Mouse (Mus musculus) spleen, adult 2 months (tissue): ENCODE results near the gene Slc38a9. TPM values are rescaled to one million over a fixed set of nuclear protein-coding genes. Genes with fewer than 3 reads are reported as not detected.

Source experiments
- DNase-seq, 2 experiments: peaks; one replicate each; pipeline versions ENCODE4 v3.0.0 to v3.0.0-alpha.2; 2012 to 2021; ENCODE audit warnings: low spot score in 2 of 2, low read depth in 1 of 2
- H3K27ac ChIP-seq: fragments of 200-500 bp; 2 replicates; pipeline ENCODE4 v1.5.1; 2012; ENCODE audit warnings: low read length, inconsistent platforms; ENCODE audit not compliant: insufficient read depth
- H3K27me3 ChIP-seq: fragments of 200-500 bp; 2 replicates; pipeline ENCODE4 v1.6.1; 2012; ENCODE audit warnings: mild to moderate bottlenecking, moderate library complexity, low read length, inconsistent platforms; ENCODE audit not compliant: control insufficient read depth, insufficient read depth
- H3K36me3 ChIP-seq: fragments of 200-500 bp; 2 replicates; pipeline ENCODE4 v1.6.1; 2012; ENCODE audit warnings: mild to moderate bottlenecking, low read length, inconsistent platforms; ENCODE audit not compliant: control insufficient read depth, insufficient read depth
- H3K4me1 ChIP-seq: fragments of 200-500 bp; 2 replicates; pipeline ENCODE4 v1.6.1; 2011; ENCODE audit warnings: inconsistent platforms; ENCODE audit not compliant: control insufficient read depth, insufficient read depth, insufficient read length
- H3K4me3 ChIP-seq: fragments of 200-500 bp; 2 replicates; pipeline ENCODE4 v1.5.1; 2011; ENCODE audit warnings: mild to moderate bottlenecking, inconsistent platforms; ENCODE audit not compliant: insufficient read depth, insufficient read length; ENCODE audit errors: extremely low read depth
- CTCF ChIP-seq: fragments of 200-500 bp; IDR thresholded peaks from 2 replicates; pipeline ENCODE4 v1.5.1; 2011; ENCODE audit warnings: mild to moderate bottlenecking, inconsistent platforms; ENCODE audit not compliant: insufficient read depth, insufficient read length, insufficient replicate concordance; ENCODE audit errors: extremely low read depth
- POLR2A ChIP-seq: fragments of 200-500 bp; IDR thresholded peaks from 2 replicates; pipeline ENCODE4 v1.6.1; 2011; ENCODE audit warnings: low read depth, low read length, inconsistent platforms
- WGBS: fragments of 180-500 bp; shearing (Covaris S2); methylation state at CpG from one replicate; pipeline ENCODE4 v1.1.7; 2018; 5-methylcytosine and 5-hydroxymethylcytosine counted together
- polyA plus RNA-seq: library from polyadenylated mRNA; depleted of rRNA; stranded (reverse); fragments of >200 nt; gene quantifications from 2 replicates; pipeline ENCODE4 v1.2.3, GENCODE M21; 2012

The Slc38a9 gene
- polyA plus RNA-seq, 1 experiment, result 22.0 TPM

- 90% methylated on average over 2 of the region's 2 CpGs for WGBS
- TF ChIP-seq CTCF (no peak), POLR2A (no peak)
Measured at GRCm38 (mm10) chr13:112683312-112683711, 22.8 kb downstream of the Slc38a9 start.

DNA sequence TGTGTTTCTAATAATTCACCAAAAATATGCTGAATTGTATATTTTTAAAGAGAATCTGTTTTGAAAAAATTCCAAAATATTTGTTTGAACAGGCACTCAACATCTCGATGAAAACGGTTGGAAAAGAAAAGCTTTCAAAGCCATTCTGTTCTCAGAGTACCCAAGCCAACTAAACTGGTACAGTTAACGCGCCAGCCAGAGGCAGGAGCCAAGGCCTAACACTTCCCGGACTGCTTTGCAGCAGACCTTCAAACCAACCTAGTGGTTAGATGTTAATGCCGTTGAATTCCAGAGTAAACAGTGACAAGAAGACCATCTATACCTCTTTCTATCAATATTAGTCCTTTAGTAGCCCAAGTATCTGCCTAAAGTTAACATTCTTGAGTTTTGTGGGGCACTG lies 23.4 kb downstream of the Slc38a9 start:
- Histone ChIP-seq H3K27ac (no peak overlapping the region), H3K27me3 (no peaks in the 10 kb centered on the region), H3K36me3 (peaks cover 3% of the 10 kb centered on the region), H3K4me1 (no peaks in the 10 kb centered on the region), H3K4me3 (no peak overlapping the region)
- TF ChIP-seq POLR2A, result no peak
- no peak for TF ChIP-seq CTCF
- WGBS, result 90% methylated on average over 6 of the region's 6 CpGs
- no peak for DNase-seq

More at GRCm38 (mm10) chr13:112683312-112683711, 22.8 kb downstream of the Slc38a9 start:
- H3K27me3 ChIP-seq, result no peaks in the 10 kb centered on the region
- no peaks in the 10 kb centered on the region for H3K4me1 ChIP-seq
- DNase-seq, result no peak
- H3K4me3 ChIP-seq, result no peak overlapping the region
- H3K36me3 ChIP-seq, result peaks cover 3% of the 10 kb centered on the region
- no peak overlapping the region for H3K27ac ChIP-seq

DNA sequence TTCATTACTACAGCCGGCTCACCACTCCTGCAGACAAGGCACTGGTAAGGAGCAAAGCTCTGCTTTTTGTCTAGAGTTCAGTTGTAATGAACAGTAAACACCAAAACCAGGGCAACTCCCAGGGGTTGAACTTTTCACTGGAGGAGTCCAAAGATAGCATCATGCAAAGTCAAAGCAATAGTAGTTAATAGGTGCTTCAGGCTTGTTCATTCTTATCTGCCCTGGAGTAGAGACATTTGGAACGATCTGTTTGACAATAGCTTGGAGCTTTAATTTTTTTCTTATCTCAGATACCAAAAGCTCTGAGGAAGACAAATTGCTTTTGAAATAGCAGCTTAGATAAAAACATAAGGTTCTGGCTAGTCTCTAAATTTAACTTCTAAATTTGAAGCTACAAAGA lies 25.6 kb downstream of the Slc38a9 start:
- Histone ChIP-seq H3K4me1 (no peaks in the 10 kb centered on the region), H3K4me3 (no peak overlapping the region), H3K27ac (no peak overlapping the region), H3K36me3 (peaks cover 7% of the 10 kb centered on the region), H3K27me3 (no peaks in the 10 kb centered on the region)
- WGBS, result 85% methylated on average over 2 of the region's 2 CpGs
- TF ChIP-seq POLR2A, result no peak
- TF ChIP-seq CTCF, result no peak
- no peak for DNase-seq

GRCm38 (mm10) chr13:112692870-112693553 lies 32.5 kb downstream of the Slc38a9 start:
- 88% methylated on average over 10 of the region's 10 CpGs for WGBS
- TF ChIP-seq POLR2A (no peak), CTCF (no peak)
- H3K36me3 ChIP-seq, result peaks cover 7% of the 10 kb centered on the region
- no peaks in the 10 kb centered on the region for H3K4me1 ChIP-seq
- H3K27me3 ChIP-seq, result no peaks in the 10 kb centered on the region
- H3K4me3 ChIP-seq, result no peak overlapping the region
- H3K27ac ChIP-seq, result no peak overlapping the region
- DNase-seq, result no peak

- no peaks in the 10 kb centered on the region for H3K4me1 ChIP-seq
- no peak overlapping the region for H3K27ac ChIP-seq
- H3K27me3 ChIP-seq, result no peaks in the 10 kb centered on the region
- H3K4me3 ChIP-seq, result no peak overlapping the region
- TF ChIP-seq CTCF, result no peak
- TF ChIP-seq POLR2A, result no peak
- H3K36me3 ChIP-seq, result peaks cover 14% of the 10 kb centered on the region
- WGBS, result 92% methylated on average over 8 of the region's 8 CpGs
- DNase-seq, result no peak
Measured at GRCm38 (mm10) chr13:112695526-112696240, 35.1 kb downstream of the Slc38a9 start.

DNA sequence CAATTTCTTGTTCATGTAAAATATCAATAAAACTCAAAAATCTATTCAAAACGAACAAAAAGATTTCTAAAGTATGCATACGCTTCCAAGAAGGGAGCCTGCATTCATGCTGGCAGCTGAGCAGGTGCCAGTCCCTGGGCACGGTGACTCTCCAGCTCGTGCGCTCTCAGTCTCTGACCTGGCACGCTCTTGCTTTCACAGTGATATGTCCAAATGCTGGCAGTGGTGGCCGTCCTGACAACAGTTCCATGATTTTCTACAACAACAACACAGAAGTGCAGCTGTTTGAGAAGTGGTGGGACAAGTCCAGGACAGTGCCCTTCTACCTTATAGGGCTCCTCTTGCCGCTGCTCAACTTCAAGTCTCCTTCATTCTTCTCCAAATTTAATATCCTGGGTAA lies 40.7 kb downstream of the Slc38a9 start:
- H3K27ac ChIP-seq, result no peak overlapping the region
- no peak overlapping the region for H3K4me3 ChIP-seq
- no peak for DNase-seq
- TF ChIP-seq POLR2A (no peak), CTCF (no peak)
- peaks cover 21% of the 10 kb centered on the region for H3K36me3 ChIP-seq
- H3K4me1 ChIP-seq, result no peaks in the 10 kb centered on the region
- no peaks in the 10 kb centered on the region for H3K27me3 ChIP-seq
- 96% methylated on average over 8 of the region's 8 CpGs for WGBS

DNA sequence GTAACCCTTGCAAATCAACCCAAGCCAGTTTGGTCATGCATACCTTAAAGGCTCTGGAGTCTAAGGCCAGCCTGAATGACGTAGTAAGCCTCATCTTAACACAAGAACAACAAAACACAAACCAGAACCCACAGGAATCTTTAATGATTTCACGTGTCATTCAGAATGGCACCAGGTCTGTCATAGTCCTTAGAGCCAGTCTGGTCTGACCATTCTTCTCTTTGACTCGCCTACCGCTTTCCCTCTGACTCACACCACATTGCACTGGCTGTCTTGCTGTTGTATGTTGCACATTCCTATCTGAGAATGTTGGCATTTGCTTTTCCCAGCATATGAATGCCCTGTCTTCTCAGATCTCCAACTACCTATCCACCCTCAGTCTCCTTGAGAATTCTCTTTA lies 45.8 kb downstream of the Slc38a9 start:
- 97% methylated on average over 4 of the region's 4 CpGs for WGBS
- no peaks in the 10 kb centered on the region for H3K4me1 ChIP-seq
- H3K27me3 ChIP-seq, result no peaks in the 10 kb centered on the region
- no peak overlapping the region for H3K4me3 ChIP-seq
- TF ChIP-seq POLR2A (no peak), CTCF (no peak)
- H3K36me3 ChIP-seq, result peaks cover 7% of the 10 kb centered on the region
- no peak overlapping the region for H3K27ac ChIP-seq
- DNase-seq, result no peak
